Mouse (Mus musculus) midbrain, embryonic 11.5 days (tissue): ENCODE measurements around the gene Itsn2. TPM values are rescaled to one million over a fixed set of nuclear protein-coding genes. Genes with fewer than 3 reads are reported as not detected.
A peak's percentile ranks its signal among the peaks of the same experiment; 100 is the strongest.
"Not testable (repeated sequence)": the region's sequence is repeated elsewhere in the genome, so short reads cannot be mapped to it uniquely, and the experiment has no call there.

Source experiments
- ATAC-seq: fragments of 200-750 bp; cut with Nextera tagmentation; 2 replicates; pipeline ENCODE4 v1.8.0; 2017; ENCODE audit warnings: moderate TSS enrichment, moderate library complexity; ENCODE audit not compliant: low FRiP score
- DNase-seq: peaks from one replicate; pipeline ENCODE4 v3.0.0; 2015; ENCODE audit warnings: low spot score; ENCODE audit errors: missing footprints
- H3K27ac ChIP-seq: fragments of 300-500 bp; sonication (generic); 2 replicates; pipeline ENCODE4 v1.5.1; 2014; ENCODE audit warnings: low read depth, low read length
- H3K27me3 ChIP-seq: fragments of 300-500 bp; sonication (generic); 2 replicates; pipeline ENCODE4 v1.6.1; 2014; ENCODE audit warnings: mild to moderate bottlenecking, low read length, moderate library complexity, mixed read lengths; ENCODE audit not compliant: control insufficient read depth, insufficient read depth
- H3K36me3 ChIP-seq: fragments of 300-500 bp; sonication (generic); 2 replicates; pipeline ENCODE4 v1.6.1; 2014; ENCODE audit warnings: mild to moderate bottlenecking, low read length, moderate library complexity, mixed read lengths; ENCODE audit not compliant: control insufficient read depth, insufficient read depth
- H3K4me1 ChIP-seq: fragments of 300-500 bp; sonication (generic); 2 replicates; pipeline ENCODE4 v1.6.1; 2014; ENCODE audit warnings: low read length; ENCODE audit not compliant: control insufficient read depth, insufficient read depth
- H3K4me2 ChIP-seq: fragments of 300-500 bp; sonication (generic); 2 replicates; pipeline ENCODE4 v1.6.1; 2014; ENCODE audit warnings: mild to moderate bottlenecking, moderate library complexity
- H3K4me3 ChIP-seq: fragments of 300-500 bp; sonication (generic); 2 replicates; pipeline ENCODE4 v1.5.1; 2014; ENCODE audit warnings: low read depth, low read length
- H3K9ac ChIP-seq: fragments of 300-500 bp; sonication (generic); 2 replicates; pipeline ENCODE4 v1.6.1; 2014; ENCODE audit warnings: low read length
- H3K9me3 ChIP-seq: fragments of 300-500 bp; sonication (generic); 2 replicates; pipeline ENCODE4 v1.6.1; 2016; ENCODE audit warnings: low read length; ENCODE audit not compliant: control insufficient read depth
- WGBS: fragments of 180-500 bp; shearing (Covaris S2); extraction: QIAGEN DNeasy Blood & Tissue Kit; methylation state at CpG from one replicate; pipeline ENCODE4 v1.1.7; 2014; 5-methylcytosine and 5-hydroxymethylcytosine counted together
- polyA plus RNA-seq: library from polyadenylated mRNA; unstranded; fragments of >200 nt; fragmentation: Nextera tagmentation; extraction: Ambion mirVana; gene quantifications from 2 replicates; pipeline ENCODE4 v1.2.1, GENCODE M21; 2014

Gene Itsn2
- polyA plus RNA-seq = 13.8 and 16.6 TPM in 2 replicates

DNA sequence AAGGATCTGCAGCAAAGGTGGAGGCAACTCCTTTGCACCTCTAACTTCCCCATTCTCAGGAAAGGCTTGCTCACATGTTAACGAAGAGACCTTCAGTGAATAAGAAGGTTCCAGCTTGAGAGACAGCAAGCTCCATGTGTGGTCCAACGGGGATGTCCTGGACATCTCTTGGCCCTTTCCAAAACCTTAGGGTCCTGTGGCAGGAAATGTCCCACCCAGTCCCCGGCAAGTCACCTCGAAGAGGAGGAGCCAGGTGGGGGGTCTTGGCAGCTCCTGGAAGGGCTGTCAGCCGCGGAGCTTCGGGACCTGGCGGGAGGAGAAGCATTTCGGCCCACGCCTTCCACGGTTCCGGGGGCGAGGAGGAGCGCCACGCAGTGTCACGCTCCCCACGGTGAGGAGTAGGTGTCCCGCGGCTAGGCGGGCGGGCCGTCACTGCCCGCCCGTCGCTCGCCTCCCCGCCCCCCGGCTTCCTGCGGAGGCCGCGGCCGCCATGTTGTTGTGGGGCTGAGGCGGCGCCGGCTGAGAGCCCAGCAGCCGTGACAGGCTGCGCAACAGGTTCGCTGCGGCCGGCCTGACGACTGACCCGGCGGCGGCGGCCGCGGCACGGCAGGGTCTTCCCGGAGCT, at the start of gene Itsn2, which contains the start of gene Gm3625:
Itsn2 (plus strand) TSS at position 98 of the 625 bp plus-strand sequence.
Gm3625 (minus strand) TSS at position 387 of the 625 bp plus-strand sequence.
- DNase-seq (peak; percentile 96), ATAC-seq (peak; percentile 92)
- Histone ChIP-seq H3K9ac (peak within 1 kb of the TSS; percentile 88), H3K27ac (peak within 1 kb of the TSS; percentile 44; the same call in 1 of the 2 replicates), H3K36me3 (no peaks in the 10 kb centered on the region), H3K9me3 (no peaks in the 10 kb centered on the region), H3K4me3 (peak within 1 kb of the TSS; percentile 95), H3K27me3 (no peaks in the 10 kb centered on the region), H3K4me1 (peaks cover 6% of the 10 kb centered on the region; the same call in 1 of the 2 replicates), H3K4me2 (peak within 1 kb of the TSS; percentile 86)
- under 1% methylated on average over 40 of the region's 49 CpGs for WGBS

DNA sequence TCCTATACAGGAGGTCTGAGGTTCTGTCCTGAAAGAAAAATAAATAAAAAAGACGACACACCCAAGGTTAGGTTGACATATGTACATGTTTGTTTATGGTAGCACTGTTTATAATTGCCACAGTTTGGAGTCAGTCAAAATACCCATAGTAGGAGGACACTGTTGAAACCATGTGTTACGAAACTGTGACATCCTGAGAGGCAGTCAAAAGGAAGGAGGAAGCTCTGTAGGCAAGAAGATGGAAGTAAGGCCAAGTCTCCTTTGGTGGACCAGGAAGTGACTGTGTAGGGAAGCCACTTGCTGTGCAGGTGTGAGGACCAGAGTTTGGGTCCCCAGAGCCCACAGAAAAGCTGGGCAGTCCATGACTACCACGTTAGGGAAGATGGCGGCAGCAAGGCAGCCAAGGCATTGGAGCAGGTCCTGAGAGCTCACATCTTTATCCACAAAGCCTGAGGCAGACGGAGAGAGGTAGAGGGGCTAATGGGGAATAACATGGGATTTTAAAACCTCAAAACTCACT, 48.0 kb upstream of the Itsn2 start:
- Histone ChIP-seq H3K36me3 (no peaks in the 10 kb centered on the region), H3K27ac (no peak overlapping the region), H3K4me3 (no peak overlapping the region), H3K9me3 (no peaks in the 10 kb centered on the region), H3K27me3 (no peaks in the 10 kb centered on the region), H3K4me2 (no peak overlapping the region), H3K9ac (no peak overlapping the region), H3K4me1 (no peaks in the 10 kb centered on the region; the same call in 1 of the 2 replicates)
- DNase-seq = no peak
- ATAC-seq = no peak
- WGBS = 94% methylated on average over 5 of the region's 5 CpGs

DNA sequence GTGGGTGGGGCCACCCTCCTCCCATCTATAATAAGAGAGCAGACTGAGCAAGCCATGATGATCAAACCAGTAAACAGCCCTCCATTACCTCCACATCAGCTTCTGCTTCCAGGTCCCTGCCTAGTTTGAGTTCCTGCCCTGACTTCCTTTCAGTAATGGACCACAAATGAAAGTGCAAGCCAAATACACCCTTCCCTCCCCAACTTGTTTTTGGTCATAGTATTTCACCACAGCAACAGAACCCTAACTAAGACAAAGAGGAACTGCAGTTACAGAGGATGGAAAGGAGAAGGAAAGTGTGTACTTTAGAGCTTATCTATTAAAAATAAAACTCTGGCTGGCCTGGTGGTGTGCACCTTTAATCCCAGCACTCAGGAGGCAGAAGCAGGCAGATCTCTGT, 47.0 kb upstream of the Itsn2 start:
- no peaks in the 10 kb centered on the region; the same call in 1 of the 2 replicates for H3K4me1 ChIP-seq
- H3K36me3 ChIP-seq = no peaks in the 10 kb centered on the region
- DNase-seq = no peak
- H3K27me3 ChIP-seq = no peaks in the 10 kb centered on the region
- H3K27ac ChIP-seq = no peak overlapping the region
- no peak overlapping the region for H3K4me2 ChIP-seq
- H3K9me3 ChIP-seq = no peaks in the 10 kb centered on the region
- H3K9ac ChIP-seq = no peak overlapping the region
- H3K4me3 ChIP-seq = no peak overlapping the region
- no peak for ATAC-seq

DNA sequence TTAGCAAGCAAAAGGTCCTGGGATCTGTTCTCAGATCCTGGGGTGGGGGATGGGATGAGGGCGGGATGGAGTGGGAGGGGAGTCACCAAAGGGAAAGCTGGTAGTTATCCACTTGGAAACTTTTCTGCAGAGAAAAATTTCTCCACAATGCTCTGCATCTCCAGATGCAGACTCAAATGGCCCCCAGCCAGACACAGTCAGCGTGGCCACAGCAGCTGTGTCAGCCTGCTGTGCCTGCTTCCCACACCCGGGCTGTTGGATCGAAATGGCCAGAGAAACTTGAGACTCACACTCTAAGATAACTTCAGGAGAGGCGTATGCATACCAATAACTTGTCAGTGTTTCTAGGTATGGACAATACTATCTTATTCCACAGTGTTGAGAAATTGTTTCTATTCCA, 45.9 kb upstream of the Itsn2 start:
- Histone ChIP-seq H3K4me3 (no peak overlapping the region), H3K4me1 (no peaks in the 10 kb centered on the region; the same call in 1 of the 2 replicates), H3K36me3 (no peaks in the 10 kb centered on the region), H3K9ac (no peak overlapping the region), H3K4me2 (no peak overlapping the region), H3K27me3 (no peaks in the 10 kb centered on the region), H3K27ac (no peak overlapping the region), H3K9me3 (no peaks in the 10 kb centered on the region)
- ATAC-seq (no peak), DNase-seq (no peak)
- WGBS = 72% methylated on average over 5 of the region's 5 CpGs

DNA sequence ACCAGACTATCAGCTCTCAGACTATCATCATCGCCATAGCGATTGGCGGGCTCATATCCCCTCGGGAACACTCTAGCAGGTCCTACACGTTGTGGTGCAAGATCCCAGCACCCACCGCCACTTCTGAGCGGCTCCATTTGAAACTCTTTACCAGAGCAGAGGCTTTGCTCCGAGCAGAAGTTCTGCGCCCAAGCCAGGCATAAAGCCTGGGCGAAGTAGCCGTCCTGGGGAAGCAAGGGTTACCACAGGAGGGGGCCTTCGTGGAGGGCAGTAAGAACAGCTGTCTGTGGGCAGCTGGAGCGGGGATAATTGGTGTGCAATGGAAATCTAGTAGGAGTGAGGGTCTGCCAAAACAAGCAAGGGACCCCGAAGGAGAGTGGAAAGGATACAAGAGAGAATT, 44.9 kb upstream of the Itsn2 start:
- ATAC-seq (no peak), DNase-seq (no peak)
- 71% methylated on average over 14 of the region's 14 CpGs for WGBS
- Histone ChIP-seq H3K4me1 (no peaks in the 10 kb centered on the region; the same call in 1 of the 2 replicates), H3K4me2 (no peak overlapping the region), H3K9me3 (no peaks in the 10 kb centered on the region), H3K36me3 (no peaks in the 10 kb centered on the region), H3K9ac (no peak overlapping the region), H3K27me3 (no peaks in the 10 kb centered on the region), H3K4me3 (no peak overlapping the region), H3K27ac (no peak overlapping the region)

DNA sequence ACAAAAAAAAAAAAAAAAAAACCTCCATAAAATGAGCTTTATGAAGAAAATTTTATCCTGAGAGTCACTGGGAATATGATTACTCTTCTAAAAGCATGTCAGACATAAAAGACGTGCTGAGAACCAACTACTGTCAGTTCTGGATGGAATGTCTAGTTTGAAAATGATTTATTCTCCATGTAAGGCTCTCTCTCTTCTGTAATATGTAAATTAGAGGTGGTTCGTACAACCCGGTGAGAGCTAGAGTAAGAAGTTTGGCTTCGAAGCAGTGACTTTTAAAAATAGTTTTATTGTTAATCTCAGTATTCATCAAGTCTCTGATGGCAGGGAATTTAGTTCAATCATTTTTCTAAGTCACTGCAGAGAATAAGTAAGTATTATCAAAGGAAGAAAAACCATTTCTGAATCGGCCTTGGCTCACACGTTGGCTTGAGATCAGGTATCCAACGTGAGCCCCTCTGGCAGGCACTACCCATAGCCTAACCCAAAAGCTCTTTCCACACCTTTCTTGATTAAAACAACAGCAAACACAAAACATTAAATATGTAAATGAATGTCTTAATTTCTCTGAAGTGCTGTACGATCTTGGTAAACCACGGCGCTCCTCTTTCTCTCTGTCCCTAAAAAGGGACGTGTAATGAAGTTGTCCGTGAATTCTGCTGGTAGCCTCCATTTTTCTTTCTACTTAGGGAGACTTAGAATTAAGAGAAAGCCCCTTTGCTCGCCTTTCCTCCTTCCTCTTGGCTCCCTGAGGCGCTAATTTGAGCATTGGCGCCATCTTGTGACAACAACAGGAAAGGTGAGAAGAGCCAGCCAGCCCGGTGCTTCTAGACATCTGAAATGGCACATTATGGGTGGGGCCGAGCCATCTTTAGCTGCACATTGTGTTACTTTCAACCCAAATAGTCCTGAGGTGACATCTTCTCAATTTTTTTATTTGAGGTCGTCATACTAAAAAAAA, 44.1 kb upstream of the Itsn2 start:
- ATAC-seq = peak; percentile 66; the same call in 1 of the 2 replicates
- H3K27ac ChIP-seq = no peak overlapping the region
- H3K4me1 ChIP-seq = no peaks in the 10 kb centered on the region; the same call in 1 of the 2 replicates
- no peaks in the 10 kb centered on the region for H3K9me3 ChIP-seq
- no peak overlapping the region for H3K4me3 ChIP-seq
- no peaks in the 10 kb centered on the region for H3K27me3 ChIP-seq
- 28% methylated on average over 18 of the region's 18 CpGs for WGBS
- H3K36me3 ChIP-seq = no peaks in the 10 kb centered on the region
- H3K4me2 ChIP-seq = peak overlapping the region; percentile 30
- 0 out of 2 replicates have a peak overlapping the region, but pooled peaks have one; percentile 30 for H3K9ac ChIP-seq
- peak; percentile 98 for DNase-seq

DNA sequence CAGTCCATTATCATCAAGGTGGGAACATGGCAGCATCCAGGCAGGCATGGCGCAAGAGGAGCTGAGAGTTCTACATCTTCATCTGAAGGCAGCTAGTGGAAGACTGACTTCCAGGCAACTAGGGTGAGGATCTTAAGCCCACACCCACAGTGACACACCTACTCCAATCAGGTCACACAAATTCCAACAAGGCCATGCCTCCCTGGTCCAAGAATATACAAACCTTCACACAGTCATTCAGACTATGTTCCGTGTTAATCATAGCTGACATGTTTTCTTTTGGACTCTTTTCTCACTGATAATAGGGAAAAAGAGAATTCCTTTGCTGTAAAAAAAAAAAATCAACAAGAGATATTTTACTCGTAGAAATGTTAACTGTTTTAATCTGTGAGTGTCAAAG, 38.7 kb upstream of the Itsn2 start:
- not testable (repeated sequence) for DNase-seq, H3K4me3 ChIP-seq, H3K4me2 ChIP-seq, H3K27me3 ChIP-seq, H3K27ac ChIP-seq, H3K4me1 ChIP-seq, H3K9ac ChIP-seq, H3K36me3 ChIP-seq, H3K9me3 ChIP-seq, ATAC-seq
- 89% methylated on average over 3 of the region's 3 CpGs for WGBS

DNA sequence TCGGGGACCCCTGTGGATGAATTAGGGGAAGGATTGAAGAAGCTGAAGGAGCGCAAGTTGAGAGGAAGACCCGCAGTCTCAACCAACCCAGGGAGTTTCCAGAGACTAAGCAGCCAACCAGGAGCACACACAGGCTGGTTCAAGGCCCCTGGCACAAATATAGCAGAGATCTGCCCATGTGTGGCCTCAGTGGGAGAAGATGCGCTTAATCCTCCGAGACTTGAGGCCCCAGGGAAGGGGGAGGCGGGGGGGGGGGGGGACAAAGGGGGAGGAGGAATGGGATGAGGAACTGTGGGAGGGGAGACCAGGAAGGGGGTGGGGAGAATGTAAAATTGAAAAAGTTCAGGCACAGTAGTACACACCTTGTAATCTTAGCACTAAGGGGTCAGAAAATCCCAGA, 37.0 kb upstream of the Itsn2 start:
- no peak for ATAC-seq
- H3K36me3 ChIP-seq = no peaks in the 10 kb centered on the region
- no peaks in the 10 kb centered on the region for H3K27me3 ChIP-seq
- no peaks in the 10 kb centered on the region for H3K4me1 ChIP-seq
- WGBS = 86% methylated on average over 3 of the region's 6 CpGs
- H3K9ac ChIP-seq = no peak overlapping the region
- no peak overlapping the region for H3K27ac ChIP-seq
- no peaks in the 10 kb centered on the region for H3K9me3 ChIP-seq
- H3K4me2 ChIP-seq = no peak overlapping the region
- DNase-seq = no peak
- H3K4me3 ChIP-seq = no peak overlapping the region

DNA sequence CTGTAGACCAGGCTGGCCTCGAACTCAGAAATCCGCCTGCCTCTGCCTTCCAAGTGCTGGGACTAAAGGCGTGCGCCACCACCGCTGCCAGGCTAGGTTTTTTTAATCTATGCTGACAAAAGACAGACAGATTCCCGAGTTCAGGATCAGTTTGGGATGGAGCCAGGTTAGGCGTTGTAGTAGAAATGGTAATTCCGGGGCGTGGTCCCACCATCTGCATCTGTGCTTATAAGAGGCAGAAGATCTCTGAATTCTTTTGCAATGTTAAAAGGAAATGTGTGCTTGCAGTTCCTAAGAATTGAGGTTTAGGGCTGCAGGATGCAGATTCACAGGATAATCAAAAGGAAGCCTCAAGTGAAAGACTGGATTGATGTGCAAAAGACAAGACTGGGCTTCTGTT, 35.5 kb upstream of the Itsn2 start:
- 90% methylated on average over 9 of the region's 9 CpGs for WGBS
- no peak overlapping the region for H3K4me2 ChIP-seq
- no peak overlapping the region for H3K9ac ChIP-seq

More for the DNA sequence above, 35.5 kb upstream of the Itsn2 start:
- no peaks in the 10 kb centered on the region for H3K36me3 ChIP-seq
- H3K27me3 ChIP-seq = no peaks in the 10 kb centered on the region
- DNase-seq (no peak), ATAC-seq (no peak)
- no peaks in the 10 kb centered on the region for H3K9me3 ChIP-seq
- H3K4me1 ChIP-seq = no peaks in the 10 kb centered on the region
- no peak overlapping the region for H3K27ac ChIP-seq
- H3K4me3 ChIP-seq = no peak overlapping the region
